Mouse (Mus musculus) testis, adult 2 months (tissue): ENCODE data around the gene Evi5l. TPM values are rescaled to one million over a fixed set of nuclear protein-coding genes. Genes with fewer than 3 reads are reported as not detected.

Experiments
- H3K27ac ChIP-seq: fragments of 200-500 bp; 2 replicates; pipeline ENCODE4 v1.5.1; 2012; ENCODE audit warnings: low read depth, low read length; ENCODE audit not compliant: control insufficient read depth, insufficient read depth
- H3K27me3 ChIP-seq: fragments of 200-500 bp; 2 replicates; pipeline ENCODE4 v1.6.1; 2012; ENCODE audit warnings: mild to moderate bottlenecking, low read length, moderate library complexity; ENCODE audit not compliant: control insufficient read depth, insufficient read depth
- H3K36me3 ChIP-seq: fragments of 200-500 bp; 2 replicates; pipeline ENCODE4 v1.6.1; 2012; ENCODE audit warnings: mild to moderate bottlenecking, low read length; ENCODE audit not compliant: control insufficient read depth, insufficient read depth
- H3K4me1 ChIP-seq: fragments of 200-500 bp; 2 replicates; pipeline ENCODE4 v1.6.1; 2012; ENCODE audit warnings: low read length; ENCODE audit not compliant: control insufficient read depth, insufficient read depth
- H3K4me3 ChIP-seq: fragments of 200-500 bp; 2 replicates; pipeline ENCODE4 v1.5.1; 2012; ENCODE audit warnings: low read depth, mild to moderate bottlenecking, low read length, moderate library complexity, mixed read lengths; ENCODE audit not compliant: control insufficient read depth
- CTCF ChIP-seq: fragments of 200-500 bp; IDR thresholded peaks from 2 replicates; pipeline ENCODE4 v1.5.1; 2012; ENCODE audit warnings: low read depth, mild to moderate bottlenecking, inconsistent platforms, low read length, moderate library complexity; ENCODE audit not compliant: control insufficient read depth, insufficient read depth, insufficient replicate concordance
- POLR2A ChIP-seq: fragments of 200-500 bp; IDR thresholded peaks from 2 replicates; pipeline ENCODE4 v1.6.1; 2012; ENCODE audit warnings: low read depth, mild to moderate bottlenecking, inconsistent platforms, low read length, moderate library complexity; ENCODE audit not compliant: control insufficient read depth
- polyA plus RNA-seq: library from polyadenylated mRNA; depleted of rRNA; stranded (reverse); fragments of >200 nt; gene quantifications from 2 replicates; pipeline ENCODE4 v1.2.3, GENCODE M21; 2012

Gene Evi5l
- polyA plus RNA-seq, 1 experiment = 181 TPM

DNA sequence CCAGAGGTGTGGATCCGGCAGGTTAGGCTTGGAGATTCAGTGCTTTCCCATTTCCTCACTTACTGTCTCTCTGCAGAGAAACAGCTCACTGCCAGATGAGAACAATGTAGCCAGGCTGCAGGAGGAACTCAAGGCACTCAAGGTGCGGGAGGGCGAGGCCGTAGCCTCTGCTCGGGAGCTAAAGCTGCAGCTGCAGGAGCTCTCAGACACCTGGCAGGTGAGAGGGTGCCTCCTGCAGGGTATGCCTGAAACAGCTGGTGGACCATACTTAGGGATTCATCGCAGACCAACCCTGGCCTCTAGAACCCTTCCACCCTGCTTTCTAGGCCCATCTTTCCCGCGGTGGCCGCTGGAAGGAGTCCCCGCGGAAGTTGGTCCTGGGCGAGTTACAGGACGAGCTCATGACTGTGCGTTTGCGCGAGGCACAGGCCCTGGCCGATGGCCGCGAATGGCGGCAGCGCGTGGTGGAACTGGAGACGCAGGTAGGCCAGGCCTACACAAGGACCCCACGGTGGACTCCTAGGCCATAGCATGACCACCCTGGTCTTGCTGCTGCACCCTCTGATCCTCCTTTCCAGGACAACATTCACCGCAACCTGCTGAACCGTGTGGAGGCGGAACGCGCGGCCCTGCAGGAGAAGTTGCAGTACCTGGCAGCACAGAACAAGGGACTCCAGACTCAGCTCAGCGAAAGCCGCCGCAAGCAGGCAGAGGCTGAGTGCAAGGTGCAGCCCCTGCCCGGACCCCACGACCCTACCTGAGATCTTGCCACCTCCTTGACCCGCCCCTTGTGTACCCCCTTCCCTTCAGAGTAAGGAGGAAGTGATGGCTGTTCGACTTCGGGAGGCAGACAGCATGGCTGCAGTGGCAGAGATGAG, 39.1 kb downstream of the Evi5l start:
- Histone ChIP-seq H3K27me3 (no peaks in the 10 kb centered on the region), H3K4me1 (peaks cover 21% of the 10 kb centered on the region), H3K27ac (no peak overlapping the region), H3K4me3 (peak overlapping the region; percentile 73), H3K36me3 (no peaks in the 10 kb centered on the region)
- TF ChIP-seq CTCF = 0 out of 2 replicates have a peak, but pooled peaks have one; percentile 12
- no peak for TF ChIP-seq POLR2A

DNA sequence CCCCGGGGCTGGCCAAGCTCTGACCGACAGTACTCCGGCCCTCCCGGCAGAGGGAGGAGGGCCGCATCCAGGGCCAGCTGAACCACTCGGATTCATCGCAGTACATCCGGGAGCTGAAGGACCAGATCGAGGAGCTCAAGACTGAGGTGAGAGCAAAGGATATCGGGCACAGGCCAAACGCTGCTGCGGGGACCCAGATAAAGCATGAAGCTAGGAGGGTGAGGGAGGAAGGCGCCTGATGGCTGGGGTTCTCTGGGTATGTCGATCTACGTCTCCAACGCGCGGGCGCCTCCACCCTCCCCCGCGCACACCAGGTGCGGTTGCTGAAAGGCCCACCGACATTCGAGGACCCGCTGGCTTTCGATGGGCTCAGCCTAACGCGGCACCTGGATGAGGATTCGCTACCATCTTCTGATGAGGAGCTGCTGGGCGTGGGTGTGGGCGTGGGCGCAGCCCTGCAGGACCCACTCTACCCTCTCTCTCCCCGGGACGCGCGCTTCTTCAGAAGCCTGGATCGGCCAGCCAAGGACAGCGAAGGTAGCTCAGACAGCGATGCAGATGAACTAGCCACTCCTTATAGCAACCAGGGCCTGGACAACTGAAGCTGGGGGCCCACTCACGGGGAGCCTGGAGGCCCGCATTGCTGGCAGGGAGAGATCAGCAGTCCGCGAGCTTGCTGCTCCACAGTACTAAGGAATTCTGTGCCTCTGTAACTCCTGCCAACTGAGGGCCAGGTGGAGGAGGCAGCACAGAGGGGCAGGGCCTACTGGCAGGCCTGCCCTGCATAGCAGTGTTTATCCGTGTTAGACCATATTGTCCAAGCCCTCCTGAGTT, 40.0 kb downstream of the Evi5l start:
- Histone ChIP-seq H3K27me3 (no peaks in the 10 kb centered on the region), H3K36me3 (no peaks in the 10 kb centered on the region), H3K27ac (no peak overlapping the region), H3K4me3 (peak overlapping the region; percentile 73), H3K4me1 (peaks cover 21% of the 10 kb centered on the region)
- TF ChIP-seq CTCF (no peak), POLR2A (no peak)

DNA sequence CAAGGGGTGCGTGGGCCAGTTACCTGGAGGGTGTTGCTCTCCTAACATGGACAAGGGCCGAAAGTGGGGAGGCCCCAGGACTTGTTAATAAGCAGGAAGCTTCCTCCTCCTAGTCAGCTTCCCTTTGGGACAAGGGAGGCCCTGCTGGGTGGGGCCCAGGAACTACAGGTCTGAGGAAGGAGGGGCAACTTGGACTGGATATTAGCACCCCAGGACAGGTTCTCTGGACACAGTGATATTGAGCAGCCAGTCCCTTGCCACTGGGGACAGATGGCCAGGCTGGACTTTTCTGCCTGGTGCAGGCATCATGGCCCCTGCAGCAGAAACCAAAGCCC, 40.6 kb downstream of the Evi5l start:
- Histone ChIP-seq H3K27me3 (no peaks in the 10 kb centered on the region), H3K27ac (no peak overlapping the region), H3K4me3 (peak overlapping the region; percentile 73), H3K36me3 (no peaks in the 10 kb centered on the region), H3K4me1 (peaks cover 21% of the 10 kb centered on the region)
- TF ChIP-seq POLR2A (no peak), CTCF (no peak)

DNA sequence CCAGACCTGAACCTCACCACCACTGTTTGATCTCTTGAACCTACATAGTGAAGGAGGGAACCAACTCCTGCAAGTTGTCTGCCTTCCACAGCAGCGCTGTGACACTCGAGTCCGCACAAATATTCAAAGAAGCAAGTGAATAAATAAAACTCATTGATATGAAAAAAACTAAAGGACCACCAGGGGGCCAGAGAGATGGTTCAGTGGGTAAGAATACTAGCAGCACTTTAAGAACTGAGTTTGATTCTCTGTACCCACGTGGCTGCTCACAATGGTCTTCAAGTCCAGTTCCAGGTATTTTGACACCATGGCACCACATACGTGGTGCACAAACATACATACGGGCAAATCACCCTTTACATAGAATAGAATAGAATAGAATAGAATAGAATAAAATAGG, 44.7 kb downstream of the Evi5l start:
- H3K27ac ChIP-seq = no peak overlapping the region
- no peak for TF ChIP-seq POLR2A
- TF ChIP-seq CTCF = no peak
- peaks cover 31% of the 10 kb centered on the region for H3K4me1 ChIP-seq
- no peak overlapping the region for H3K4me3 ChIP-seq
- H3K27me3 ChIP-seq = no peaks in the 10 kb centered on the region
- no peaks in the 10 kb centered on the region for H3K36me3 ChIP-seq

DNA sequence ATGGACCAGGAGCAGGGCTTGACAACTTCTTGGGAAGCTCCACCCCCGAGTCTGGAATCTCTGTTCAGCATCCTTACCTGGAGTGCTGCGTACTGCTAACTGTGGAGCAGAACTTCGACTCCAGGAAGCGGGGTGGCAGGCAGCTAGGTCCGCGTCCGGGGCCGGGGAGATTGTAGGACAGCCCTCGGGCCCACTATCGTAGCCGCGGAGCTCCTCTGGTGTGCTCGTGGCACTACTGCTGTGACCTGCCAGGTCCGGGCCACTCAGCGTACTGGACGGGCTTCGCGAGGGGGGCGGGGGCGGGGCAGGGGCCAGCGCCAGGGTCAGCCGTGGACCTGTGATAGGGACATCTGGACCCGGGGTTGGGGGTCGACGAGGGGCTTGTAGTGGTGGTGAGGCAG, 46.4 kb downstream of the Evi5l start:
- H3K27ac ChIP-seq = no peak overlapping the region
- H3K4me3 ChIP-seq = peak overlapping the region; percentile 20; the same call in 1 of the 2 replicates
- TF ChIP-seq POLR2A = no peak
- no peak for TF ChIP-seq CTCF
- H3K36me3 ChIP-seq = no peaks in the 10 kb centered on the region
- 0 out of 2 replicates have a peak, but pooled peaks cover 2% of the 10 kb centered on the region for H3K27me3 ChIP-seq
- H3K4me1 ChIP-seq = peaks cover 37% of the 10 kb centered on the region

DNA sequence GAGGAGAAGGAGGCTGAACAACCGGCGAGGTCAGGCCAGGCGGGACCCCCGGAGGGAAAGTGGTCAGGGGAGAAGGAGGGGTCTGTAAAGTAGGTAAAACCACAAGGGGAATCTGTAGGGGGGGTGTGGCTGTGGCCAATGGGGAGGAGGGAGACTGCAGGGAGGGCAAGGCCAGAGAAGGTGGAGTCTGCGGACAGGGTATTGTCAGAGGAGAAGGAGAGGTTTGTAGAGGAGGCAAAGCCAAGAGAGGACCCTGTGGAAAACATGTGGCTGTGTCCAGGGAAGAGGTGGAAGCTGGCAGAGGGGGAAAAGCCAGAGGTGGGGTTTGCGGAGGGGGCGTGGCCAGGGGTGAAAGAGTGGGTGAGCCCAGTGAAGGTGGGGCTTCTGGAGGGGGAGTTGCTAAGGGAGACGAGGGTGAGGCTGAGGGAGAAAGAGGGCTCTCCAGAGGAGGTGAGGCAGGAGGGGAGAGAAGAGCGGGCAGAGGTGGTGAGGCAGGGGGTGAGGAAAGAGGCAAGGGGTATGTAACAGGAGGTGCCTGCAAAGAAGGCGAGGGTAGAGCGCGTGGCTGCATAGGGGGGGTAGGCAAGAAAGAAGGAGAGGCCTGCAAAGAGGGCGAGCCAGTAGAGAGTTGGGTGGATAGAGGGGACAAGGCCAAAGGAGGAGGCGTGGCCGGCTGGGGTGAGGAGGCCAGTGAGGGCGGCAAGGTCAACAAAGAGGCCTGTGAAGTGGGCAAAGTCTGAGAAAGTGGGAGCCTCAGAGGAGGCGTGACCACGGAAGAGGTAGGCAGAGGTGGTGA, 47.0 kb downstream of the Evi5l start:
- Histone ChIP-seq H3K27me3 (0 out of 2 replicates have a peak, but pooled peaks cover 2% of the 10 kb centered on the region), H3K36me3 (no peaks in the 10 kb centered on the region), H3K27ac (peak overlapping the region; percentile 76), H3K4me1 (peaks cover 37% of the 10 kb centered on the region), H3K4me3 (peak overlapping the region; percentile 63)
- TF ChIP-seq CTCF (no peak), POLR2A (no peak)
